Mouse (Mus musculus) CH12.LX (cell line): ENCODE measurements around the gene Klri1. TPM values are rescaled to one million over a fixed set of nuclear protein-coding genes. Genes with fewer than 3 reads are reported as not detected.
A peak's percentile ranks its signal among the peaks of the same experiment; 100 is the strongest.

ENCODE experiments used
- DNase-seq: peaks from one replicate; pipeline ENCODE4 v3.0.0-alpha.2; 2013; ENCODE audit errors: extremely low read depth
- H3K27ac ChIP-seq: 2 replicates; pipeline ENCODE4 v1.5.1; 2012; ENCODE audit warnings: low read depth, mild to moderate bottlenecking, control low read depth, moderate library complexity; ENCODE audit not compliant: insufficient read depth
- H3K27me3 ChIP-seq: replicated peaks from 2 replicates; pipeline ENCODE3; 2012; ENCODE audit warnings: inconsistent platforms
- H3K36me3 ChIP-seq, 2 experiments: replicated peaks in 1 of 2; 2 replicates each; pipeline versions ENCODE3 to v1.6.1; 2012; ENCODE audit warnings: inconsistent platforms in 1 of 2, low read length in 1 of 2, mild to moderate bottlenecking in 1 of 2, mixed read lengths in 1 of 2, moderate library complexity in 1 of 2; ENCODE audit not compliant: control insufficient read depth in 1 of 2, insufficient read depth in 1 of 2
- H3K4me1 ChIP-seq, 2 experiments: 2 replicates each; pipeline ENCODE4 v1.6.1; 2012; ENCODE audit warnings: inconsistent platforms in 1 of 2, moderate library complexity in 1 of 2; ENCODE audit not compliant: insufficient read depth in 2 of 2, control insufficient read depth in 1 of 2
- H3K4me2 ChIP-seq: 2 replicates; pipeline ENCODE4 v1.6.1; 2012; ENCODE audit warnings: low read depth, mild to moderate bottlenecking, control low read depth; ENCODE audit not compliant: poor library complexity, insufficient read depth, severe bottlenecking
- H3K4me3 ChIP-seq, 3 experiments: fragments of 150-350 bp in 1 of 3; sonication (generic) in 1 of 3; replicated peaks in 1 of 3; 2 replicates each; pipeline versions ENCODE3 to v1.5.1; 2011 to 2012; ENCODE audit warnings: low read depth in 2 of 3, low read length in 2 of 3, mild to moderate bottlenecking in 2 of 3, moderate library complexity in 2 of 3, control low read depth in 1 of 3, improper control_type of control experiment in 1 of 3, inconsistent platforms in 1 of 3, mixed read lengths in 1 of 3; ENCODE audit not compliant: poor library complexity in 1 of 3
- H3K79me2 ChIP-seq: replicated peaks from 2 replicates; pipeline ENCODE4 v1.6.1; 2012; ENCODE audit warnings: mild to moderate bottlenecking, moderate library complexity; ENCODE audit not compliant: control insufficient read depth, poor library complexity, insufficient read depth, severe bottlenecking; ENCODE audit errors: extremely low read depth
- H3K9ac ChIP-seq: 2 replicates; pipeline ENCODE4 v1.6.1; 2012; ENCODE audit warnings: low read depth, mild to moderate bottlenecking, control low read depth, moderate library complexity; ENCODE audit not compliant: insufficient read depth
- H3K9me3 ChIP-seq: replicated peaks from 2 replicates; pipeline ENCODE3; 2012; ENCODE audit warnings: low read length, inconsistent platforms, mixed read lengths
- BHLHE40 ChIP-seq: IDR thresholded peaks from 2 replicates; pipeline ENCODE4 v1.6.1; 2011; ENCODE audit warnings: mild to moderate bottlenecking, low read depth, low read length, improper control_type of control experiment
- CHD1 ChIP-seq: IDR thresholded peaks from 2 replicates; pipeline ENCODE4 v1.6.1; 2012; ENCODE audit warnings: low read depth, low read length, improper control_type of control experiment, inconsistent platforms
- ELF1 ChIP-seq: IDR thresholded peaks from 2 replicates; pipeline ENCODE4 v1.6.1; 2014; ENCODE audit warnings: low read depth, mild to moderate bottlenecking, inconsistent platforms, low read length, improper control_type of control experiment
- EP300 ChIP-seq: IDR thresholded peaks from 2 replicates; pipeline ENCODE4 v1.6.1; 2011; ENCODE audit warnings: low read length, improper control_type of control experiment
- HCFC1 ChIP-seq: IDR thresholded peaks from 2 replicates; pipeline ENCODE4 v1.6.1; 2012; ENCODE audit warnings: low read depth, mild to moderate bottlenecking, inconsistent platforms, low read length, improper control_type of control experiment
- IRF4 ChIP-seq: IDR thresholded peaks from 2 replicates; pipeline ENCODE4 v1.6.1; 2014; ENCODE audit warnings: low read depth, mild to moderate bottlenecking, inconsistent platforms, low read length, improper control_type of control experiment
- KAT2A ChIP-seq: IDR thresholded peaks from 2 replicates; pipeline ENCODE4 v1.6.1; 2012; ENCODE audit warnings: low read length, improper control_type of control experiment, inconsistent platforms; ENCODE audit not compliant: insufficient replicate concordance
- MEF2A ChIP-seq: IDR thresholded peaks from 2 replicates; pipeline ENCODE4 v1.6.1; 2014; ENCODE audit warnings: low read depth, mild to moderate bottlenecking, inconsistent platforms, low read length, improper control_type of control experiment, borderline replicate concordance
- MYC ChIP-seq: IDR thresholded peaks from 2 replicates; pipeline ENCODE4 v1.6.1; 2011; ENCODE audit warnings: low read depth, mild to moderate bottlenecking, improper control_type of control experiment, low read length
- POLR2AphosphoS2 ChIP-seq: IDR thresholded peaks from 2 replicates; pipeline ENCODE4 v1.6.1; 2011; ENCODE audit warnings: low read depth, low read length, improper control_type of control experiment
- RCOR1 ChIP-seq: conservative IDR thresholded peaks from 2 replicates; pipeline ENCODE4 v1.6.1; 2012; ENCODE audit warnings: low read depth, mild to moderate bottlenecking, inconsistent platforms, low read length, improper control_type of control experiment
- SIN3A ChIP-seq: IDR thresholded peaks from 2 replicates; pipeline ENCODE4 v1.6.1; 2012; ENCODE audit warnings: low read length, improper control_type of control experiment, inconsistent platforms
- SMC3 ChIP-seq: IDR thresholded peaks from 2 replicates; pipeline ENCODE4 v1.6.1; 2011; ENCODE audit warnings: low read depth, low read length, improper control_type of control experiment
- TBP ChIP-seq: conservative IDR thresholded peaks from 2 replicates; pipeline ENCODE4 v1.6.1; 2011; ENCODE audit warnings: low read depth, low read length, improper control_type of control experiment
- TCF12 ChIP-seq: IDR thresholded peaks from 2 replicates; pipeline ENCODE4 v1.6.1; 2014; ENCODE audit warnings: low read depth, mild to moderate bottlenecking, inconsistent platforms, low read length, improper control_type of control experiment
- USF2 ChIP-seq: conservative IDR thresholded peaks from 2 replicates; pipeline ENCODE4 v1.6.1; 2011; ENCODE audit warnings: low read depth, low read length, improper control_type of control experiment
- ZC3H11A ChIP-seq: IDR thresholded peaks from 2 replicates; pipeline ENCODE4 v1.6.1; 2012; ENCODE audit warnings: low read depth, mild to moderate bottlenecking, inconsistent platforms, low read length, improper control_type of control experiment
- ZKSCAN1 ChIP-seq: IDR thresholded peaks from 2 replicates; pipeline ENCODE4 v1.6.1; 2012; ENCODE audit warnings: low read depth, inconsistent platforms, low read length, improper control_type of control experiment, borderline replicate concordance
- ZNF384 ChIP-seq: IDR thresholded peaks from 2 replicates; pipeline ENCODE4 v1.6.1; 2012; ENCODE audit warnings: low read depth, low read length, improper control_type of control experiment, inconsistent platforms
- dilution Hi-C: fragments of 300-500 bp; cut with MboI; formaldehyde crosslinking; loops from 2 replicates; pipeline ENCODE4 v1.14.3; 2020; ENCODE audit warnings: low sequenced_read_pairs; ENCODE audit not compliant: extremely low pct_unique_long_range_greater_than_20kb, extremely low pct_ligation_motif_present
- in situ Hi-C: fragments of 300-500 bp; cut with MboI; formaldehyde crosslinking; loops from 3 replicates; pipeline ENCODE4 v1.14.3; 2019; ENCODE audit warnings: low sequenced_read_pairs, low pct_ligation_motif_present, low pct_unique_long_range_greater_than_20kb, mixed read lengths
- polyA plus RNA-seq: library from polyadenylated mRNA; unstranded; fragments of >175 nt; gene quantifications from 2 replicates; pipeline ENCODE4 v1.2.1, GENCODE M21; 2012; ENCODE audit warnings: low read depth; ENCODE audit not compliant: insufficient read length
- total RNA-seq, 2 experiments: library from RNA; depleted of rRNA; stranded (reverse); fragments of 300-350 nt in 1 of 2; fragments of >200 nt in 1 of 2; gene quantifications; 2 replicates each; pipeline ENCODE4 v1.2.3; 2012 to 2014

The Klri1 gene
- total and polyA plus RNA-seq, 3 experiments = not detected

GRCm38 (mm10) chr6:129740069-129740721 is 23.3 kb upstream of the Klri1 start, which contains the start of gene Klri2:
TSS of gene Klri2 (minus strand) at chr6:129740484.
- dilution Hi-C loops = no loop called here
- in situ Hi-C loops = no loop called here
- no peak within 1 kb of the TSS for H3K27ac ChIP-seq
- no peaks in the 10 kb centered on the region for H3K27me3 ChIP-seq
- H3K4me2 ChIP-seq = no peak within 1 kb of the TSS
- H3K4me1 ChIP-seq = peaks cover 0 to 7% of the 10 kb centered on the region in 2 experiments; a peak in 1 of 4 replicates
- H3K36me3 ChIP-seq = no peaks in the 10 kb centered on the region
- no peak within 1 kb of the TSS for H3K9ac ChIP-seq
- TF ChIP-seq IRF4 = peak; percentile 54
- TF ChIP-seq EP300 = 0 out of 2 replicates have a peak, but pooled peaks have one; percentile 37
- no peak for TF ChIP-seq HCFC1
- peak; percentile 71 for TF ChIP-seq ZNF384
- DNase-seq = peak; percentile 15
- no peaks in the 10 kb centered on the region for H3K9me3 ChIP-seq
- no peaks in the 10 kb centered on the region for H3K79me2 ChIP-seq
- H3K4me3 ChIP-seq = no peak within 1 kb of the TSS

- no peak for TF ChIP-seq USF2
- no peak for TF ChIP-seq ZNF384
- TF ChIP-seq ZKSCAN1 = no peak
- no peak for TF ChIP-seq CHD1
- no peak for TF ChIP-seq TCF12
- no peak for TF ChIP-seq RCOR1
- no peak for TF ChIP-seq MEF2A
- no peak for TF ChIP-seq SIN3A
- TF ChIP-seq, all 38 proteins: peak for 0
- no peak for DNase-seq
- Histone ChIP-seq H3K27me3 (no peaks in the 10 kb centered on the region), H3K36me3 (no peaks in the 10 kb centered on the region), H3K27ac (no peak overlapping the region), H3K9me3 (no peaks in the 10 kb centered on the region), H3K79me2 (no peaks in the 10 kb centered on the region), H3K4me3 (no peak overlapping the region), H3K4me1 (peaks cover 0 to 7% of the 10 kb centered on the region in 2 experiments; a peak in 1 of 4 replicates), H3K9ac (no peak overlapping the region), H3K4me2 (no peak overlapping the region)
- in situ Hi-C loops = no loop called here
- dilution Hi-C loops = no loop called here
Observed at GRCm38 (mm10) chr6:129736414-129736813, 19.5 kb upstream of the Klri1 start.

- dilution Hi-C loops (no loop called here), in situ Hi-C loops (no loop called here)
- Histone ChIP-seq H3K4me3 (no peak overlapping the region), H3K4me2 (no peak overlapping the region), H3K9me3 (no peaks in the 10 kb centered on the region), H3K4me1 (no peaks in the 10 kb centered on the region), H3K36me3 (no peaks in the 10 kb centered on the region), H3K79me2 (no peaks in the 10 kb centered on the region), H3K27me3 (no peaks in the 10 kb centered on the region), H3K27ac (no peak overlapping the region), H3K9ac (no peak overlapping the region)
- TF ChIP-seq POLR2AphosphoS2 (no peak), ZC3H11A (no peak), TBP (no peak), MEF2A (no peak), SMC3 (no peak), BHLHE40 (no peak), ELF1 (no peak), MYC (no peak), KAT2A (no peak), USF2 (no peak), EP300 (no peak), HCFC1 (no peak)
- DNase-seq = no peak
Observed at GRCm38 (mm10) chr6:129727237-129727636, 10.3 kb upstream of the Klri1 start.
